Mouse (Mus musculus): ENCODE data around the gene Gm5168.
"Not testable (repeated sequence)": the region's sequence is repeated elsewhere in the genome, so short reads cannot be mapped to it uniquely, and the experiment has no call there.

Gene Gm5168

GRCm38 (mm10) chrX:26050941-26051340, at the start of gene Gm5168:
Gene Gm5168, minus strand, starts transcription at chrX:26051041.
- ATAC-seq (ENCODE audit: low TSS enrichment) = not testable (repeated sequence)

Data from frontal cortex, adult (tissue).